Mouse (Mus musculus): ENCODE results near the gene Hsdl1.

Hsdl1 gene

DNA sequence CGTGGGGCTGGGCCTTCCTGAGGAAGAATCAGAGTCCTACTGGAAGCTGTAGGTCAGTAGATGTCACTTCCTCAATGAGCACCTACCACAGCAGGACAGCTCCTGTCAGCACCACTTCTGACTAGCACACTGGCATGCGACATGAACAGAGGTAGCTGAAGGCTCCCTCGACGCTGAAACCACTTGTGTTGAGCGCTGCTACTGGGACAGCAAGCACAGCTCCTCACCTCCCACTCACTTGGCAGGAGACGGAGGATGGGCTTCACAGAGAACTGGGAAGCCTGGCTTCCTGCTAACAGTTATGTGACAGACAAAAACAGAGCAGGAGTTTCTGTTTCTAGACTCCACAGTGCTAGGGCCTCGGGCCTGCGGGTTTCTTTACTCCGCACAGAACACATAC lies 43.0 kb downstream of the Hsdl1 start:
- DNase-seq (ENCODE audit: inconsistent age in 2 of 2, low spot score in 1 of 2): no peak

DNA sequence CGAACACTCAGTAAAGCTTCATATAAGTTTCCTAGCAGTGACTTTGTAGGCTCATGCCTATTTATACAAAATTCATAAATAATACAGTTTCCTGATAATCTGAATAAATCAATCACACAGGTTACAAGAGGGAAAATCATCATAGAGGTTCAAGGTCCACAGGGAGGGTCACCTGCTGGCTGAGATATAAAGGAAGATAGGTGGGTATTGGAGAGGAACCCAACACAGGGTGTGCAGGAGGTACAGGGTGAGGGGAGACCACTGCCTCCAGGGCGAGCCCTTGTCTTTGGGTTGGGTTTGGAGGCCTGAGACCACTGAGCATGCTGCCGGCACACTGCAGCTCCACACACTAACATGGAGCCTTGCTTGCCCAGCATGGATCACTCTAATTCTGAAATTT lies 43.6 kb downstream of the Hsdl1 start:
- DNase-seq (ENCODE audit: inconsistent age in 2 of 2, low spot score in 1 of 2): no peak

DNA sequence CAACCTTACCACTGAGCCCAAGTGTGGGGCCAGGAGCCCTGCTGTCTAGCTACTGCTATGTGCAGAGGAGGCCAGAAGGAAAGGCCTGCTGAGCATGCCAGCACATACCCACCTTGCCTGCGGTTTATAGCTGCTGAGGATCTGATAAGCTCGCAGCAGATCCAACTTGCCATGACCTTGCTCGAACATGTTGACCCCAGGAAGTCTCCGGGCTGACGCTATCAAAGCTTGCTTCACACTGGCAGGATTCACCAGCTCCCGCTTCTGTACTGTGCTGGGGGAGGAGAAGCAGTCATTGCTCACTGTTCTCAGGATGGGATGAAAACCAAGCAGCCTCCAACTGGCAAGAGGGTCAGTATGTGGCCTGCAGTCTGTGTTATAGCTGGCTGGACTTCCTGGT lies 44.0 kb downstream of the Hsdl1 start:
- DNase-seq (ENCODE audit: inconsistent age in 2 of 2, low spot score in 1 of 2): peak; percentile 49 to 72

DNA sequence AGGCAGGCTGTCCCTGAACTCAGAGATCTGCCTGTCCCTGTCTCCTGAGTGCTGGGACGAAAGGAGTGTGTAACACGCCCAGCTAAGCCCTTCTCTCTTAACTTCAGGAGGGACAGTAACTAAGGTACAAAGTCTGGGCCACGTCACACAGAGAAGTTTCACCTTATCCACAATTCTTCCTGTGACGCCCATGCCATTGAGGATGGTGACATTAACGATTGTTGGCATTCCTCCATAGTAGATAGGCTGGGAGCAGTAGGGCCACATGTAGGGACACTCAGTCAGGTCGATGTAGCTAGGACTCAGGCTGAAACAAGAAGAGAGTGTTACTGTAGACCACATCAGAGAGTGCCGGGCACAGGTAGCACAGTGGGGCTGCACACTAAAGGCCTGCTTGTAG lies 46.2 kb downstream of the Hsdl1 start:
- DNase-seq (ENCODE audit: inconsistent age in 2 of 2, low spot score in 1 of 2): no peak

DNA sequence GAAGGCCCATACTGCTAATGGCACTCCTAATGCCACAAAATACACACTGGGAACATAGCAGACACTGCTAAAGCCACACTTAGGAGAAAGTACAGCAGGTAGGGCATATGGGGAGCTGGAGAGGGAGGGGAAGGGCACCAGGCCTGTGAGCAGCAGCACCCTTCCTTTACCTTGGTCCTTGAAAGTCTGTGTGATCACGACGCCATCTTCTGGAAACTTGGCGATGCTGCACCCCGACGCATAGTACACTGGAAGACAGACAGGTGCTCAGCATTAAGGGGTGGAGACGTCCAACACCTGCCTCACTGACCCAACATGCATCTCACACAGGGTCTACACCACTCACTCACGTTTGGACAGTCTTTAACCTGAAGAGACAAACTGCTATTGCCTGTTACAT lies 54.9 kb downstream of the Hsdl1 start:
- DNase-seq (ENCODE audit: inconsistent age in 2 of 2, low spot score in 1 of 2): no peak

DNA sequence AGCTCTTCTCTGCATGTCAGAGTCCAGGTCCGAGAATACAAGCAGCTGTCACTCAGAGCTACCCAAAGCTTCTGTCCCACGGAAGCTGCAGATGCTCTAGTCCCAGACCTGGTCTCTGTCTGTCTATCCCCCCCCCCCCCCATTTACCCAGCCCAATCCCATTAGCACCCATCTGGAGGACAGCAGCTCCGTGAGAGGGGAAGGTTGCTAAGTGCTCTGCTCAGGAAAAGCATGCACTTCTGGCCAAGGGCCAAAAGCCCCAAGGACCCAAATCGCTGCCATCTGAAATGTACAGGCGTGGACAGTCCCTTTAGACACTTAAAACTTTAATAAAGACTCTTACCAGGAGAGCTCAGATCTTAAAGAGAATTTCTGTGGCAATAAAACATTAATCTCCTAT lies 58.3 kb downstream of the Hsdl1 start:
- DNase-seq (ENCODE audit: inconsistent age in 2 of 2, low spot score in 1 of 2): no peak

DNA sequence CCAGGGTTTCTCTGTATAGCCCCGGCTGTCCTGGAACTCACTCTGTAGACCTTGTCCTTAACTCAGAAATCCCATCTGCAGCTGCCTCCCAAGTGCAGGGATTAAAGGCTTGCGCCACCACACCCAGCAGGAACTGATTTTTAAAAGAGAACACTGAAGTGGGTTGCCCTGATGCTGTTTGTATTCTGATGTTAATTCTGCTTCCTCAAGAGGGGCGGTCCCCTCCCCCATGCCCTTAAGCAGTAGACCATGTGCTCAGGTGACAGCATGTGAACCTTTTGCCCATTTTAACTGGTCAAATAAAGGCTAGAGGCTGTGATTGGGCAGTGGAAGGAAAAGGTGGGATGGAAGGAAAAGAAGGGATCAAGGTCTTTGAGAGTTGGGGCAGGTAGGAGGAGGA lies 59.2 kb downstream of the Hsdl1 start:
- DNase-seq (ENCODE audit: inconsistent age in 2 of 2, low spot score in 1 of 2): no peak

DNA sequence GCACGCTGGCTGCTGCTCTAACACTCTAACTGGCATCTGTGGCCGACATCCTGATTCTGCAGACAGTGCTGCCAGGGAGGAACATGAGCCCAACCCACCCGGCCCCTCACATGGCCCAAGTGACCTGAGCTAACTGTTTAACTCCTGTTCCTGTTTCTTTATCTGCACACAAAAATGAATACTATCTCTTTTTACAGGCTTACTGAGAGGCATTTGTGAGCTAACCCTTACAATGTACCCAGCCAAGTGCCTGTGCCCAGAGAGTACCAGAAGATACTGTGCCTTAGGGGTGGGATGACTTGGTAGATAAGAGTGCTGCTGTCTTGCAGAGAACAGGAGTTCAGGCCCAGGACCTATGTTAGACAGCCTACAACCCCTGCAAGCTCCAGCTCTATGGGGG lies 60.0 kb downstream of the Hsdl1 start:
- DNase-seq (ENCODE audit: inconsistent age in 2 of 2, low spot score in 1 of 2): no peak

DNA sequence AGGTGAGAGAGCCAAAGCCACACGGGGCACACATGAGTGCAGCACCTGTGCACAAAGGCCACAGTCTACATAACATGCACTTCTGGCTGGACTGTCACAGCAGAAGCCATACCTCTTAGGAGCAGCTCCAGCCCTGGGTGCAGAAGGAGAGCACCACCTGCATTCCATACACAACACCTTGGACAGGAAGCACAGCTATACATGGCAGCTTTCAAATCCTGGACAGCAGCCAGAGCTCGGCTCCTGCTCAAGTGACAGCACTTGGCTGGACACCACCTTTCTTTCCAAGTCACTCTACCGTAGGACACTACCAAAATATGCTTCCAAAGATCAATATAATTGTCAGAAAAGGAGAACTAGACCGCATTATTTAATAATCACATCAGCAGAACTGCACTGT lies 61.6 kb downstream of the Hsdl1 start:
- DNase-seq (ENCODE audit: inconsistent age in 2 of 2, low spot score in 1 of 2): no peak
